Mouse (Mus musculus) megakaryocyte, embryonic 14.5 days (primary cell): ENCODE data around the gene Atf3.

Experiments
- FLI1 ChIP-seq: IDR thresholded peaks from 2 replicates; pipeline ENCODE4 v1.6.1; 2012; ENCODE audit warnings: low read length, inconsistent platforms, mixed read lengths
- GATA1 ChIP-seq: IDR thresholded peaks from 3 replicates; pipeline ENCODE4 v1.6.1; 2012; ENCODE audit warnings: mixed read lengths, low read length, inconsistent platforms, borderline replicate concordance

- TF ChIP-seq GATA1: no peak
- no peak for TF ChIP-seq FLI1
Measured at GRCm38 (mm10) chr1:191239602-191240001, 21.8 kb upstream of the Atf3 start.
